Mouse (Mus musculus) liver, postnatal 0 days (tissue): ENCODE data around the gene Cpne6.
A peak's percentile ranks its signal among the peaks of the same experiment; 100 is the strongest.

Experiments
- CTCF ChIP-seq: sonication (generic); IDR thresholded peaks from 2 replicates; pipeline ENCODE4 v1.5.1; 2016; ENCODE audit warnings: antibody characterized with exemption, low read depth
- EP300 ChIP-seq: IDR thresholded peaks from 2 replicates; pipeline ENCODE4 v1.6.1; 2016; ENCODE audit warnings: antibody characterized with exemption, low read depth, mild to moderate bottlenecking

- TF ChIP-seq CTCF = no peak
- 0 out of 2 replicates have a peak, but pooled peaks have one; percentile 22 for TF ChIP-seq EP300
These were observed 30.6 kb downstream of the Cpne6 start for GRCm38 (mm10) chr14:55540787-55541321.
